Mouse (Mus musculus) activated CD4-positive, CD25-positive, alpha-beta regulatory T cell, adult 9 weeks (primary cell): ENCODE measurements around the gene Il9. TPM values are rescaled to one million over a fixed set of nuclear protein-coding genes. Genes with fewer than 3 reads are reported as not detected.

Source experiments
- polyA plus RNA-seq: library from polyadenylated mRNA; unstranded; fragments of 100-300 nt; shearing (Covaris generic); gene quantifications from one replicate; pipeline ENCODE4 v1.2.1, GENCODE M21; 2017

The Il9 gene
- not detected for polyA plus RNA-seq

DNA sequence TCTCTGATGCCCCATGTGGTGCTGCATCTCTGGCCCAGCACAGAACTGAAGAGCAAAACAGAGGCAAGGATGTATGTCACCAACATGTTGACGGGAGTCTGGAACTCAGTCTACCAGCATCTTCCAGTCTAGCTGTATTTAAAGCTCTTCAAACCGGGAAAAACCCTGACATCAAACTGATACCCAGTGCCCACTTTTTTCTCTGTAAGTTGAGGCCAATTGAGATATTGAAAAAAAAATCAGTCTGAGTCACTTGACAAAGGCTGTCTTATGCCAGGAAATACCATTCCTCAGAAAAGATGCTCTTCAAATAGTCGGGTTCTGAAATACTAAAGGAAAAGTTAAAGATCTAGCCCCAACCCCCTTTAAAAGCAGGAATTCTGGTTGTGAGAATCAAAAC lies at the start of gene Il9:
Gene Il9, minus strand, starts transcription at position 101 of the 400 bp plus-strand sequence.

DNA sequence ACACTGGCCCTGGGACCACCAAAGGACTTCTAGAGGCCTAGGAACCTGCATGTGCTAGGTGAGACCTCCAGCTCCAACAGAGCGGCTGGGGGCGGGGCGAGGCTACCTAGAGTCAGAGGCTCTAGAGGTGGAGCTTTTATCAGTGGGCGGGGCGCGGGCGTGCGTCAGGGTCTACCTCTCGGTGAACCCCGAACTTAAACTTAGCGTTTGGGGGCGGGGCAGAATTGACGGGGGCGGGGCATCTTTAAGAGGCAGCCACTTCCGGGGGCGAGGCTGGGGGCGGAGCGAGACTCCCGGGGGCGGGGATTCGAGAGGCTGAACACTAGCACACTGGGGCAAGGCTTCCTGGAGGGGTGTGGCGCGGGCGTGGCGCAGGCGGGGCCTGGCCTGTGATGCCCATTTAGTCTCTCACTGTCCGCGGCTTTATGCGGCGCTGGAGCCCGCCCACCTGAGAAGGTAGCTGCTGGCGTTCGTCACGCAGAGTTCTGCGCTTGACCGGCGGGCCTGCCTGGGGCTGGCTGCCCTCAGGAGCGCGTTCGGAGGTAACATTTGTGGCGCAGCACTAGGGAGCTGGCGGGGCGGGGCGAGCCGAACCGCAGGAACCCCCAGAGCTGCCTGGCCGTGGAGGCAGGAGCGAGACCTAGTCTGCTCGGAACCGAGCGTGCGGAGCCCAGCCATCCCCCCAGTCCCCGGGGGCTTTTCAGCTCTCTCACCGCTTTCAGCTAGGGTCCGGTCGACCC lies 40.2 kb upstream of the Il9 start, which contains the start of gene Fbxl21:
Gene Fbxl21, plus strand, starts transcription at position 392 of the 740 bp plus-strand sequence.

DNA sequence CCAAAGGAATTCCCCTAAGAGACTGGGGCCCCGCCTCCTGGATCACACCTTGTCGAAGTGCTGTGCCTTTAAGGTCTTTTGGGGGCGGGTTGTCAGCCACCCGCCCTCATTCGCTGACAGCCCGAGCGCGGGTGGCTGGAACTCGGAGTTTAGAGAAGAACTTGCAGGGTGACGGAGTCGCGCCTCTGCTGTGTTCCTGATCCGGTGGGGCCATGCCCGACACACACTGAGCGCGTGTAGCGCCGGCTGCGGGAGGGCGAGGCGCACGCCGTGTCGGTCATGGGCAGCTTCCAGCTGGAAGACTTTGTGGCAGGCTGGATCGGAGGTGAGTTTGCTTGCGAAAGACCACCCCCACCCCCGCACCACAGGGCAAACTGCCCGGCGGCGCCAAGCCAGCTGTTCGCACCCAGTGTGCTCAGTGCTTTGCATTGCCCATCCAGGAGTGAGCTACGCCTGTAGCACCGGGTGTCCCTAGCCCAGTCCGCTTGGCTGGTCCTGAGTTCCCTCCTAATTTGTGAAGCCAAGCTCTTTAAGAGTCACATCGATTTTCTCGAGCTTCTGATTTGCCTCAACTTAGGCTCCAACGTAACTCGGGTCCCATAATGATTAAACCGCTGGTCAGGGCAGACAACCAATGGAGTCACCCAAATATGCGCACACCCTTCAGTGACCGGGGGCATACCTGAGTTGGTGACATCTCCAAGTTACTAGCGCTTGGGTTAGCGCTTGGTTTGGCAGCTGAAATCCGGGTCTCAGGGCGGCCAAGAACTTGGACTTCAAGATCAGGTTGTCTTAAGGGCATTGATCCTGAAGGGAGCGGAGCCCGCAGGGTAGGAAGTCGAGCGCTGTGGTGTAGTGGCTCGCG lies 43.6 kb downstream of the Il9 start, which contains the start of gene Slc25a48:
Gene Slc25a48, plus strand, starts transcription at position 145 of the 865 bp plus-strand sequence.

Other genes with a start within 250 kb of the Il9 start
- gene Neurog1, start 230.1 kb downstream of the Il9 start, polyA plus RNA-seq = not detected
- not detected for gene Cxcl14, start 185.7 kb downstream of the Il9 start, polyA plus RNA-seq
- gene Gm3045, start 55.7 kb downstream of the Il9 start, polyA plus RNA-seq = not detected
- gene Slc25a48, start 43.9 kb downstream of the Il9 start, polyA plus RNA-seq = not detected
- gene Fbxl21, start 40.2 kb upstream of the Il9 start, polyA plus RNA-seq = 0.21 TPM
- not detected for gene Lect2, start 66.3 kb upstream of the Il9 start, polyA plus RNA-seq
- gene Tgfbi, start 127.3 kb upstream of the Il9 start, polyA plus RNA-seq = 0.60 TPM
- 19.8 TPM for gene Smad5, start 220.8 kb upstream of the Il9 start, polyA plus RNA-seq